Mouse (Mus musculus) lung, embryonic 14.5 days (tissue): ENCODE measurements at regions not wholly inside any gene's neighbourhood (a gene's known extent, or its start where the extent isn't known, plus 50 kb on each side); places are given as distances from the start of the nearest gene placed in this dataset.

Source experiments
- ATAC-seq: fragments of 200-750 bp; cut with Nextera tagmentation; 2 replicates; pipeline ENCODE4 v1.8.0; 2017; ENCODE audit warnings: mild to moderate bottlenecking, moderate TSS enrichment, moderate library complexity; ENCODE audit not compliant: insufficient read depth
- DNase-seq: peaks from one replicate; pipeline ENCODE4 v3.0.0-alpha.2; 2015
- H3K27ac ChIP-seq: fragments of 300-500 bp; sonication (generic); 2 replicates; pipeline ENCODE4 v1.5.1; 2014; ENCODE audit warnings: low read depth, mild to moderate bottlenecking, moderate library complexity
- H3K27me3 ChIP-seq: fragments of 300-500 bp; sonication (generic); 2 replicates; pipeline ENCODE4 v1.6.1; 2014; ENCODE audit warnings: low read length, control low read depth; ENCODE audit not compliant: insufficient read depth
- H3K36me3 ChIP-seq: fragments of 300-500 bp; sonication (generic); 2 replicates; pipeline ENCODE4 v1.6.1; 2014; ENCODE audit warnings: control low read depth; ENCODE audit not compliant: insufficient read depth
- H3K4me1 ChIP-seq: fragments of 300-500 bp; sonication (generic); 2 replicates; pipeline ENCODE4 v1.6.1; 2014; ENCODE audit warnings: antibody characterized with exemption, control low read depth; ENCODE audit not compliant: insufficient read depth
- H3K4me2 ChIP-seq: fragments of 300-500 bp; sonication (generic); 2 replicates; pipeline ENCODE4 v1.6.1; 2014; ENCODE audit warnings: mild to moderate bottlenecking
- H3K4me3 ChIP-seq: fragments of 300-500 bp; sonication (generic); 2 replicates; pipeline ENCODE4 v1.5.1; 2014; ENCODE audit warnings: low read depth, low read length
- H3K9ac ChIP-seq: fragments of 300-500 bp; sonication (generic); 2 replicates; pipeline ENCODE4 v1.6.1; 2014
- H3K9me3 ChIP-seq: fragments of 300-500 bp; sonication (generic); 2 replicates; pipeline ENCODE4 v1.6.1; 2016; ENCODE audit warnings: low read depth, low read length, control low read depth
- CTCF ChIP-seq: IDR thresholded peaks from 2 replicates; pipeline ENCODE4 v1.5.1; 2016; ENCODE audit warnings: antibody characterized with exemption, low read depth
- WGBS: fragments of 180-500 bp; shearing (Covaris S2); extraction: QIAGEN DNeasy Blood & Tissue Kit; methylation state at CpG from one replicate; pipeline ENCODE4 v1.1.7; 2014; 5-methylcytosine and 5-hydroxymethylcytosine counted together

- H3K4me1 ChIP-seq: peaks cover 7% of the 10 kb centered on the region; the same call in 1 of the 2 replicates
- 76% methylated on average over 1 of the region's 1 CpGs for WGBS
- no peak for TF ChIP-seq CTCF
These were observed 318.8 kb downstream of the Tbc1d1 start for GRCm38 (mm10) chr5:64474868-64475267.

GRCm38 (mm10) chr5:64475736-64476519, 319.8 kb downstream of the Tbc1d1 start:
- Histone ChIP-seq H3K9ac (no peak overlapping the region), H3K4me3 (no peak overlapping the region), H3K9me3 (no peaks in the 10 kb centered on the region), H3K36me3 (no peaks in the 10 kb centered on the region), H3K27ac (no peak overlapping the region), H3K27me3 (no peaks in the 10 kb centered on the region), H3K4me2 (no peak overlapping the region), H3K4me1 (peaks cover 7% of the 10 kb centered on the region; the same call in 1 of the 2 replicates)
- ATAC-seq (no peak), DNase-seq (no peak)
- 77% methylated on average over 8 of the region's 8 CpGs for WGBS
- no peak for TF ChIP-seq CTCF

More at GRCm38 (mm10) chr5:64474868-64475267, 318.8 kb downstream of the Tbc1d1 start:
- Histone ChIP-seq H3K27ac (no peak overlapping the region), H3K36me3 (no peaks in the 10 kb centered on the region), H3K27me3 (no peaks in the 10 kb centered on the region), H3K9ac (no peak overlapping the region), H3K4me3 (no peak overlapping the region), H3K4me2 (no peak overlapping the region), H3K9me3 (no peaks in the 10 kb centered on the region)
- DNase-seq (no peak), ATAC-seq (no peak)

- no peak for ATAC-seq
- no peak for TF ChIP-seq CTCF
- DNase-seq: no peak
These were observed 320.7 kb downstream of the Tbc1d1 start for GRCm38 (mm10) chr5:64476641-64477369.

GRCm38 (mm10) chr5:64478143-64478542, 322.0 kb downstream of the Tbc1d1 start:
- DNase-seq: no peak
- H3K4me3 ChIP-seq: no peak overlapping the region
- no peak overlapping the region for H3K9ac ChIP-seq
- WGBS: 79% methylated on average over 13 of the region's 13 CpGs
- no peak overlapping the region for H3K27ac ChIP-seq
- no peaks in the 10 kb centered on the region for H3K9me3 ChIP-seq
- H3K36me3 ChIP-seq: no peaks in the 10 kb centered on the region
- H3K27me3 ChIP-seq: no peaks in the 10 kb centered on the region
- H3K4me2 ChIP-seq: no peak overlapping the region
- no peak for TF ChIP-seq CTCF
- H3K4me1 ChIP-seq: peaks cover 7% of the 10 kb centered on the region; the same call in 1 of the 2 replicates
- no peak for ATAC-seq

More at GRCm38 (mm10) chr5:64476641-64477369, 320.7 kb downstream of the Tbc1d1 start:
- Histone ChIP-seq H3K9me3 (no peaks in the 10 kb centered on the region), H3K4me2 (no peak overlapping the region), H3K36me3 (no peaks in the 10 kb centered on the region), H3K27me3 (no peaks in the 10 kb centered on the region), H3K27ac (no peak overlapping the region), H3K9ac (no peak overlapping the region), H3K4me3 (no peak overlapping the region), H3K4me1 (peaks cover 7% of the 10 kb centered on the region; the same call in 1 of the 2 replicates)
- WGBS: 77% methylated on average over 11 of the region's 11 CpGs

- ATAC-seq (no peak), DNase-seq (no peak)
- Histone ChIP-seq H3K9me3 (no peaks in the 10 kb centered on the region), H3K9ac (no peak overlapping the region), H3K4me1 (peaks cover 7% of the 10 kb centered on the region; the same call in 1 of the 2 replicates), H3K36me3 (no peaks in the 10 kb centered on the region), H3K27ac (no peak overlapping the region), H3K4me2 (no peak overlapping the region), H3K4me3 (no peak overlapping the region), H3K27me3 (no peaks in the 10 kb centered on the region)
- WGBS: 74% methylated on average over 10 of the region's 10 CpGs
- no peak for TF ChIP-seq CTCF
These were observed 322.6 kb downstream of the Tbc1d1 start for GRCm38 (mm10) chr5:64478599-64479214.

- DNase-seq (peak; percentile 55), ATAC-seq (no peak)
- H3K4me3 ChIP-seq: no peak overlapping the region
- 46% methylated on average over 8 of the region's 8 CpGs for WGBS
- peaks cover 7% of the 10 kb centered on the region; the same call in 1 of the 2 replicates for H3K4me1 ChIP-seq
- no peak overlapping the region for H3K9ac ChIP-seq
- H3K9me3 ChIP-seq: no peaks in the 10 kb centered on the region
- no peaks in the 10 kb centered on the region for H3K27me3 ChIP-seq
- no peak overlapping the region for H3K27ac ChIP-seq
- H3K4me2 ChIP-seq: no peak overlapping the region
- TF ChIP-seq CTCF: no peak
- no peaks in the 10 kb centered on the region for H3K36me3 ChIP-seq
These were observed 323.2 kb downstream of the Tbc1d1 start for GRCm38 (mm10) chr5:64479315-64479714.

GRCm38 (mm10) chr5:64485043-64485442, 318.1 kb upstream of the Klf3 start:
- DNase-seq (no peak), ATAC-seq (no peak)
- Histone ChIP-seq H3K4me2 (no peak overlapping the region), H3K27ac (no peak overlapping the region), H3K9me3 (no peaks in the 10 kb centered on the region), H3K4me3 (no peak overlapping the region), H3K9ac (no peak overlapping the region), H3K4me1 (no peaks in the 10 kb centered on the region), H3K27me3 (no peaks in the 10 kb centered on the region), H3K36me3 (no peaks in the 10 kb centered on the region)
- no peak for TF ChIP-seq CTCF
- 85% methylated on average over 3 of the region's 3 CpGs for WGBS
